Mouse (Mus musculus) CH12.LX (cell line): ENCODE measurements around the gene Tmem185b. TPM values are rescaled to one million over a fixed set of nuclear protein-coding genes. Genes with fewer than 3 reads are reported as not detected.

Experiments
- DNase-seq: peaks from one replicate; pipeline ENCODE4 v3.0.0-alpha.2; 2013; ENCODE audit errors: extremely low read depth
- H3K27ac ChIP-seq: 2 replicates; pipeline ENCODE4 v1.5.1; 2012; ENCODE audit warnings: low read depth, mild to moderate bottlenecking, control low read depth, moderate library complexity; ENCODE audit not compliant: insufficient read depth
- H3K27me3 ChIP-seq: replicated peaks from 2 replicates; pipeline ENCODE3; 2012; ENCODE audit warnings: inconsistent platforms
- H3K36me3 ChIP-seq, 2 experiments: replicated peaks in 1 of 2; 2 replicates each; pipeline versions ENCODE3 to v1.6.1; 2012; ENCODE audit warnings: inconsistent platforms in 1 of 2, low read length in 1 of 2, mild to moderate bottlenecking in 1 of 2, mixed read lengths in 1 of 2, moderate library complexity in 1 of 2; ENCODE audit not compliant: control insufficient read depth in 1 of 2, insufficient read depth in 1 of 2
- H3K4me1 ChIP-seq, 2 experiments: 2 replicates each; pipeline ENCODE4 v1.6.1; 2012; ENCODE audit warnings: inconsistent platforms in 1 of 2, moderate library complexity in 1 of 2; ENCODE audit not compliant: insufficient read depth in 2 of 2, control insufficient read depth in 1 of 2
- H3K4me2 ChIP-seq: 2 replicates; pipeline ENCODE4 v1.6.1; 2012; ENCODE audit warnings: low read depth, mild to moderate bottlenecking, control low read depth; ENCODE audit not compliant: poor library complexity, insufficient read depth, severe bottlenecking
- H3K4me3 ChIP-seq, 3 experiments: fragments of 150-350 bp in 1 of 3; sonication (generic) in 1 of 3; replicated peaks in 1 of 3; 2 replicates each; pipeline versions ENCODE3 to v1.5.1; 2011 to 2012; ENCODE audit warnings: low read depth in 2 of 3, low read length in 2 of 3, mild to moderate bottlenecking in 2 of 3, moderate library complexity in 2 of 3, control low read depth in 1 of 3, improper control_type of control experiment in 1 of 3, inconsistent platforms in 1 of 3, mixed read lengths in 1 of 3; ENCODE audit not compliant: poor library complexity in 1 of 3
- H3K79me2 ChIP-seq: replicated peaks from 2 replicates; pipeline ENCODE4 v1.6.1; 2012; ENCODE audit warnings: mild to moderate bottlenecking, moderate library complexity; ENCODE audit not compliant: control insufficient read depth, poor library complexity, insufficient read depth, severe bottlenecking; ENCODE audit errors: extremely low read depth
- H3K9ac ChIP-seq: 2 replicates; pipeline ENCODE4 v1.6.1; 2012; ENCODE audit warnings: low read depth, mild to moderate bottlenecking, control low read depth, moderate library complexity; ENCODE audit not compliant: insufficient read depth
- H3K9me3 ChIP-seq: replicated peaks from 2 replicates; pipeline ENCODE3; 2012; ENCODE audit warnings: low read length, inconsistent platforms, mixed read lengths
- BHLHE40 ChIP-seq: IDR thresholded peaks from 2 replicates; pipeline ENCODE4 v1.6.1; 2011; ENCODE audit warnings: mild to moderate bottlenecking, low read depth, low read length, improper control_type of control experiment
- E2F4 ChIP-seq: IDR thresholded peaks from 2 replicates; pipeline ENCODE4 v1.6.1; 2011; ENCODE audit warnings: low read depth, low read length, improper control_type of control experiment; ENCODE audit not compliant: insufficient replicate concordance
- ELF1 ChIP-seq: IDR thresholded peaks from 2 replicates; pipeline ENCODE4 v1.6.1; 2014; ENCODE audit warnings: low read depth, mild to moderate bottlenecking, inconsistent platforms, low read length, improper control_type of control experiment
- EP300 ChIP-seq: IDR thresholded peaks from 2 replicates; pipeline ENCODE4 v1.6.1; 2011; ENCODE audit warnings: low read length, improper control_type of control experiment
- ETS1 ChIP-seq: conservative IDR thresholded peaks from 2 replicates; pipeline ENCODE4 v1.6.1; 2012; ENCODE audit warnings: low read depth, mild to moderate bottlenecking, inconsistent platforms, low read length, improper control_type of control experiment, moderate library complexity
- JUN ChIP-seq: IDR thresholded peaks from 2 replicates; pipeline ENCODE4 v1.6.1; 2011; ENCODE audit warnings: low read depth, mild to moderate bottlenecking, low read length, improper control_type of control experiment, moderate library complexity; ENCODE audit not compliant: insufficient read depth
- JUND ChIP-seq: conservative IDR thresholded peaks from 2 replicates; pipeline ENCODE4 v1.6.1; 2011; ENCODE audit warnings: low read depth, low read length, improper control_type of control experiment
- MAX ChIP-seq: IDR thresholded peaks from 2 replicates; pipeline ENCODE4 v1.6.1; 2011; ENCODE audit warnings: low read length, improper control_type of control experiment
- MAZ ChIP-seq: IDR thresholded peaks from 2 replicates; pipeline ENCODE4 v1.6.1; 2012; ENCODE audit warnings: low read depth, mild to moderate bottlenecking, inconsistent platforms, low read length, improper control_type of control experiment, moderate library complexity
- MEF2A ChIP-seq: IDR thresholded peaks from 2 replicates; pipeline ENCODE4 v1.6.1; 2014; ENCODE audit warnings: low read depth, mild to moderate bottlenecking, inconsistent platforms, low read length, improper control_type of control experiment, borderline replicate concordance
- MXI1 ChIP-seq: IDR thresholded peaks from 2 replicates; pipeline ENCODE4 v1.6.1; 2011; ENCODE audit warnings: mild to moderate bottlenecking, low read depth, low read length, improper control_type of control experiment
- MYC ChIP-seq: IDR thresholded peaks from 2 replicates; pipeline ENCODE4 v1.6.1; 2011; ENCODE audit warnings: low read depth, mild to moderate bottlenecking, improper control_type of control experiment, low read length
- NELFE ChIP-seq: IDR thresholded peaks from 2 replicates; pipeline ENCODE4 v1.6.1; 2011; ENCODE audit warnings: low read depth, low read length, improper control_type of control experiment
- PAX5 ChIP-seq: IDR thresholded peaks from 2 replicates; pipeline ENCODE4 v1.6.1; 2012; ENCODE audit warnings: low read length, inconsistent platforms, mixed read lengths
- RAD21 ChIP-seq: IDR thresholded peaks from 2 replicates; pipeline ENCODE4 v1.6.1; 2011; ENCODE audit warnings: low read depth, mild to moderate bottlenecking, low read length, improper control_type of control experiment, moderate library complexity
- RCOR1 ChIP-seq: conservative IDR thresholded peaks from 2 replicates; pipeline ENCODE4 v1.6.1; 2012; ENCODE audit warnings: low read depth, mild to moderate bottlenecking, inconsistent platforms, low read length, improper control_type of control experiment
- SMC3 ChIP-seq: IDR thresholded peaks from 2 replicates; pipeline ENCODE4 v1.6.1; 2011; ENCODE audit warnings: low read depth, low read length, improper control_type of control experiment
- TCF12 ChIP-seq: IDR thresholded peaks from 2 replicates; pipeline ENCODE4 v1.6.1; 2014; ENCODE audit warnings: low read depth, mild to moderate bottlenecking, inconsistent platforms, low read length, improper control_type of control experiment
- ZC3H11A ChIP-seq: IDR thresholded peaks from 2 replicates; pipeline ENCODE4 v1.6.1; 2012; ENCODE audit warnings: low read depth, mild to moderate bottlenecking, inconsistent platforms, low read length, improper control_type of control experiment
- ZKSCAN1 ChIP-seq: IDR thresholded peaks from 2 replicates; pipeline ENCODE4 v1.6.1; 2012; ENCODE audit warnings: low read depth, inconsistent platforms, low read length, improper control_type of control experiment, borderline replicate concordance
- ZMIZ1 ChIP-seq: IDR thresholded peaks from 2 replicates; pipeline ENCODE4 v1.6.1; 2012; ENCODE audit warnings: low read depth, mild to moderate bottlenecking, inconsistent platforms, low read length, improper control_type of control experiment
- ZNF384 ChIP-seq: IDR thresholded peaks from 2 replicates; pipeline ENCODE4 v1.6.1; 2012; ENCODE audit warnings: low read depth, low read length, improper control_type of control experiment, inconsistent platforms
- dilution Hi-C: fragments of 300-500 bp; cut with MboI; formaldehyde crosslinking; loops from 2 replicates; pipeline ENCODE4 v1.14.3; 2020; ENCODE audit warnings: low sequenced_read_pairs; ENCODE audit not compliant: extremely low pct_unique_long_range_greater_than_20kb, extremely low pct_ligation_motif_present
- in situ Hi-C: fragments of 300-500 bp; cut with MboI; formaldehyde crosslinking; loops from 3 replicates; pipeline ENCODE4 v1.14.3; 2019; ENCODE audit warnings: low sequenced_read_pairs, low pct_ligation_motif_present, low pct_unique_long_range_greater_than_20kb, mixed read lengths
- polyA plus RNA-seq: library from polyadenylated mRNA; unstranded; fragments of >175 nt; gene quantifications from 2 replicates; pipeline ENCODE4 v1.2.1, GENCODE M21; 2012; ENCODE audit warnings: low read depth; ENCODE audit not compliant: insufficient read length
- total RNA-seq, 2 experiments: library from RNA; depleted of rRNA; stranded (reverse); fragments of 300-350 nt in 1 of 2; fragments of >200 nt in 1 of 2; gene quantifications; 2 replicates each; pipeline ENCODE4 v1.2.3; 2012 to 2014

The Tmem185b gene
- total and polyA plus RNA-seq, 3 experiments = 11.7 to 14.9 (median 13.4) TPM

DNA sequence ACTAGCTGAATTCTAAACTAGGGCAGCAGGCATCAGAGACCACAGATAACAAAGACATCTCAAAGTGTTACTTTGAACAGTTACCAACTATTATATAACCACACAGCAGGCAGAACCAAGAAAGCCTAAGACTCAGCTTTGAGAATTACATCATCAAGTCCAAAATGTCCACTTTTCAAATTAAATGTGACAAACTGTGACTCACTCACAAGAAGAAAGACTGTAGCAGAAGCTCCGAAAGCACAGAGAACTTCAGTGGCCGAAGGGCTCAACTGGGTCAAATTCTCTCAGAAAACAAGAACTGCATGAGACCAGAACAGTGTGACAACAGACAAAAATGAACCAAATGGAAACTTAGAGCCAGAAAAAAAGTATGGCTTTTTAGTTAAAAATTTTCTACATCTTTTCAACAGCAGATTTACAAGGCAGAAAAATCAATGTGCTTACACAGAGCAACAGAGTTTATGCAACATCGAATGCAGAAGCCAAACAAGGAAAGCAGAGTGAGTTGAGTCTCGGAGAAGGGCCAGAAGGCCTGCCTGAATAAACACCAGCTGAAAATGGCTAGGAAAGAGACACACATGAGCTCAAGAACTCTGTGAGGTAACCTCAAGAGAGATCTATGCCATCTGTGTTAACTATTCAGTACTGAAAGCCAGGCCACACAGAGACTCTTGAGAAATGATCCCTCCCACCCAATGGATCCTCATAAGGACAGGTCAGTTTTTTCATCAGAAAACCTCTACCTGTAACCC, 31.9 kb downstream of the Tmem185b start:
- TF ChIP-seq RAD21 (no peak), ZC3H11A (no peak), SMC3 (no peak), JUN (no peak), MEF2A (no peak), ZKSCAN1 (no peak), NELFE (no peak), ELF1 (no peak), RCOR1 (no peak)
- TF ChIP-seq, all 38 proteins: peak for 0
- dilution Hi-C loops = no loop called here
- H3K36me3 ChIP-seq = no peaks in the 10 kb centered on the region
- no peaks in the 10 kb centered on the region for H3K27me3 ChIP-seq
- H3K27ac ChIP-seq = no peak overlapping the region
- H3K4me2 ChIP-seq = no peak overlapping the region
- H3K4me3 ChIP-seq = no peak overlapping the region
- no peak overlapping the region for H3K9ac ChIP-seq
- H3K79me2 ChIP-seq = no peaks in the 10 kb centered on the region
- no peak for DNase-seq
- H3K9me3 ChIP-seq = no peaks in the 10 kb centered on the region
- in situ Hi-C loops = loop anchor here (10.0 kb wide), 2 partner anchors 117 to 337 kb away; no protein-coding TSS in a partner anchor
- no peaks in the 10 kb centered on the region for H3K4me1 ChIP-seq

DNA sequence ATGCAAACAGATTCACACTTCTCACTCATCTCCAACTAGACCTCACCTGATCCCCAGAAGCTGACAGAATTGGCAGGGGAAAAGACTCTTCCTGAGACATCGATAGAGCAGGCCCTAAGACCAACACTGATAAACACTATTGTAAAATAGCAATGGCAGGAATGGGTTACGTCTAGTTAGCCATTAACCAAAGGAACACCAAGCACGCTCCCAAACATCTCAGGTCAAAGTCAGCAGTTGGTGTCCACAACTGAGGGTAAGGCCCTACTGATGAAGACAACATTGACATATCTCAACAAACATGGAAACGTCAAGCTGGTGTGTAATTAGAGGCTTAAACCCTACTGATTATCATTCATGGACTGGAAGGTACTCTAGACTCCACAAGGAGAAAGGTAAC, 39.6 kb downstream of the Tmem185b start:
- TF ChIP-seq MXI1 = no peak
- TF ChIP-seq TCF12 = no peak
- TF ChIP-seq ETS1 = no peak
- no peak for TF ChIP-seq PAX5
- TF ChIP-seq ZMIZ1 = no peak
- no peak for TF ChIP-seq MAX
- no peak for TF ChIP-seq SMC3
- TF ChIP-seq RCOR1 = no peak
- no peak for TF ChIP-seq MYC
- no peak for TF ChIP-seq BHLHE40
- TF ChIP-seq MAZ = no peak
- no peak for TF ChIP-seq ZNF384
- TF ChIP-seq E2F4 = no peak
- TF ChIP-seq JUND = no peak
- no peak for TF ChIP-seq EP300
- TF ChIP-seq ELF1 = no peak
- no peaks in the 10 kb centered on the region for H3K4me1 ChIP-seq
- no peak overlapping the region for H3K4me3 ChIP-seq
- dilution Hi-C loops = no loop called here
- H3K36me3 ChIP-seq = no peaks in the 10 kb centered on the region
- H3K9me3 ChIP-seq = no peaks in the 10 kb centered on the region
- H3K79me2 ChIP-seq = no peaks in the 10 kb centered on the region
- no peak overlapping the region for H3K27ac ChIP-seq
- DNase-seq = no peak
- no peak overlapping the region for H3K4me2 ChIP-seq
- H3K27me3 ChIP-seq = no peaks in the 10 kb centered on the region
- in situ Hi-C loops = no loop called here
- no peak overlapping the region for H3K9ac ChIP-seq
